Mouse (Mus musculus) retina, embryonic 14.5 days (tissue): ENCODE measurements around the gene Crx.
A peak's percentile ranks its signal among the peaks of the same experiment; 100 is the strongest.

Source experiments
- DNase-seq: peaks from one replicate; pipeline ENCODE4 v3.0.0-alpha.2; 2015; ENCODE audit warnings: low spot score

Gene Crx

GRCm38 (mm10) chr7:15859657-15860056 is 20.1 kb downstream of the Crx start:
- peak; percentile 70 for DNase-seq

- no peak for DNase-seq
Observed at GRCm38 (mm10) chr7:15839578-15839977, 40.2 kb downstream of the Crx start, which contains the start of gene Obox6. TSS of gene Obox6 (minus strand) at chr7:15839678.
